ENCODE assay signal across 8 mouse cellular contexts in genomic region chr15:59194421-59194820, GRCm38 (mm10).
DNase-seq lines count a peak whose midpoint lies in the region; ATAC-seq and TF ChIP-seq lines count a peak whose summit lies in the region.

No protein-coding gene starts in this region.

- no peak for ATAC-seq in liver, postnatal 0 days
- ATAC-seq in heart, embryonic 13.5 days (ENCODE audit: extremely low read depth, insufficient number of reproducible peaks, low FRiP score, low TSS enrichment): no peak
- peak; percentile 37; the same call in 1 of the 2 replicates for ATAC-seq in midbrain, embryonic 13.5 days
- no peak for ATAC-seq in erythroid progenitor cell, adult 5-6 weeks (replicated peaks; ENCODE audit: low FRiP score, poor library complexity, severe bottlenecking)

- H3K4me2 ChIP-seq in liver, postnatal 0 days (ENCODE audit: low read depth, low read length): no peak overlapping the region
- H3K4me2 ChIP-seq in heart, embryonic 13.5 days: no peak overlapping the region
- no peak overlapping the region for H3K4me2 ChIP-seq in midbrain, embryonic 13.5 days (replicated peaks)

- no peak overlapping the region for H3K4me3 ChIP-seq in liver, adult 2 months (ENCODE audit: insufficient read depth, low read depth, low read length)
- no peak overlapping the region for H3K4me3 ChIP-seq in liver, postnatal 0 days (ENCODE audit: low read depth, low read length)
- H3K4me3 ChIP-seq in heart, embryonic 13.5 days: no peak overlapping the region
- no peak overlapping the region for H3K4me3 ChIP-seq in midbrain, embryonic 13.5 days (replicated peaks)

- peak; percentile 82 for DNase-seq in liver, adult 2 months (ENCODE audit: extremely low read depth, low read depth, low spot score)
- DNase-seq in liver, postnatal 0 days: no peak
- DNase-seq in cerebellum, postnatal 10 days: peak; percentile 97 to 99
- peak; percentile 62 for DNase-seq in kidney, postnatal 14 days
- DNase-seq in urinary bladder, postnatal 14 days (ENCODE audit: low spot score): no peak

- H3K4me1 ChIP-seq in liver, adult 2 months (ENCODE audit: control insufficient read depth, insufficient read depth, low read length): peaks cover 8% of the 10 kb centered on the region
- H3K4me1 ChIP-seq in liver, postnatal 0 days (ENCODE audit: insufficient read depth): 0 out of 2 replicates have a peak, but pooled peaks cover 6% of the 10 kb centered on the region
- H3K4me1 ChIP-seq in heart, embryonic 13.5 days: peaks cover 51% of the 10 kb centered on the region
- peaks cover 24% of the 10 kb centered on the region for H3K4me1 ChIP-seq in midbrain, embryonic 13.5 days (replicated peaks)

- H3K27me3 ChIP-seq in liver, adult 2 months (ENCODE audit: control insufficient read depth, insufficient read depth, low read length): no peaks in the 10 kb centered on the region
- H3K27me3 ChIP-seq in liver, postnatal 0 days (ENCODE audit: insufficient read depth, low read length): no peaks in the 10 kb centered on the region
- H3K27me3 ChIP-seq in heart, embryonic 13.5 days (replicated peaks): no peaks in the 10 kb centered on the region
- no peaks in the 10 kb centered on the region; the same call in 1 of the 2 replicates for H3K27me3 ChIP-seq in midbrain, embryonic 13.5 days

- no peaks in the 10 kb centered on the region for H3K9me3 ChIP-seq in liver, postnatal 0 days (ENCODE audit: low read length)
- H3K9me3 ChIP-seq in heart, embryonic 13.5 days: no peaks in the 10 kb centered on the region
- no peaks in the 10 kb centered on the region for H3K9me3 ChIP-seq in midbrain, embryonic 13.5 days

- no peaks in the 10 kb centered on the region for H3K79me2 ChIP-seq in liver, adult 2 months (ENCODE audit: control insufficient read depth, insufficient read depth, low read length)

- no peak overlapping the region for H3K27ac ChIP-seq in liver, adult 2 months (replicated peaks; ENCODE audit: insufficient read depth, low read depth, low read length)
- H3K27ac ChIP-seq in liver, postnatal 0 days (ENCODE audit: low read depth): no peak overlapping the region
- H3K27ac ChIP-seq in heart, embryonic 13.5 days (replicated peaks): 0 out of 2 replicates have a peak overlapping the region, but pooled peaks have one; percentile 32
- no peak overlapping the region for H3K27ac ChIP-seq in midbrain, embryonic 13.5 days

- no peak for TF ChIP-seq POLR2A in liver, adult 2 months (IDR thresholded peaks at IDR 0.05; ENCODE audit: extremely low read depth, insufficient read depth, low read length)

- peak; percentile 42 for TF ChIP-seq CTCF in liver, adult 2 months (IDR thresholded peaks at IDR 0.05; ENCODE audit: low read depth, low read length)
- TF ChIP-seq CTCF in liver, postnatal 0 days (IDR thresholded peaks at IDR 0.05; ENCODE audit: low read depth): no peak

- 45% methylated on average over 10 of the region's 10 CpGs for WGBS in liver, adult 2 months
- WGBS in liver, postnatal 0 days (ENCODE audit: insufficient replicate concordance): 55% methylated on average over 10 of the region's 10 CpGs
- 60% methylated on average over 10 of the region's 10 CpGs for WGBS in heart, embryonic 13.5 days
- WGBS in midbrain, embryonic 13.5 days: 39% methylated on average over 10 of the region's 10 CpGs

- TF ChIP-seq EP300 in liver, postnatal 0 days (IDR thresholded peaks at IDR 0.05; ENCODE audit: low read depth): no peak

- H3K9ac ChIP-seq in liver, adult 2 months (ENCODE audit: low read depth, low read length): no peak overlapping the region
- no peak overlapping the region for H3K9ac ChIP-seq in liver, postnatal 0 days (replicated peaks)
- peak overlapping the region; percentile 40; the same call in 1 of the 2 replicates for H3K9ac ChIP-seq in heart, embryonic 13.5 days
- peak overlapping the region; percentile 28; the same call in 1 of the 2 replicates for H3K9ac ChIP-seq in midbrain, embryonic 13.5 days (replicated peaks)

- H3K36me3 ChIP-seq in liver, adult 2 months (ENCODE audit: control insufficient read depth, insufficient read depth, low read length): no peaks in the 10 kb centered on the region
- no peaks in the 10 kb centered on the region for H3K36me3 ChIP-seq in liver, postnatal 0 days (replicated peaks; ENCODE audit: insufficient read depth, low read length)
- H3K36me3 ChIP-seq in heart, embryonic 13.5 days: no peaks in the 10 kb centered on the region
- no peaks in the 10 kb centered on the region for H3K36me3 ChIP-seq in midbrain, embryonic 13.5 days

Comparison
In these comparisons a context has a peak if more than half of its experiments do, and no peak if none do; other contexts are left out.
1. DNase-seq: peak in liver, adult 2 months (single experiment), cerebellum, postnatal 10 days (2 of 2) and kidney, postnatal 14 days (single experiment); none in liver, postnatal 0 days (single experiment) and urinary bladder, postnatal 14 days (single experiment).
2. H3K9ac ChIP-seq: peak in heart, embryonic 13.5 days (single experiment) and midbrain, embryonic 13.5 days (single experiment); none in liver, adult 2 months (single experiment) and liver, postnatal 0 days (single experiment).